Mouse (Mus musculus): ENCODE results near the gene Pdzd2. TPM values are rescaled to one million over a fixed set of nuclear protein-coding genes. Genes with fewer than 3 reads are reported as not detected.

Pdzd2 gene
- total and polyA plus RNA-seq, 2 experiments from 2014 or later: 15.9 to 40.6 TPM

GRCm38 (mm10) chr15:12515272-12515844, 224.4 kb downstream of the Pdzd2 start:
- Histone ChIP-seq H3K4me3 (ENCODE audit: low read length) (no peak overlapping the region), H3K9ac (replicated peaks; ENCODE audit: low read length) (no peak overlapping the region), H3K36me3 (ENCODE audit: insufficient read depth, low read length) (no peaks in the 10 kb centered on the region), H3K4me2 (ENCODE audit: low read depth, low read length) (no peak overlapping the region), H3K27ac (no peak overlapping the region), H3K9me3 (ENCODE audit: low read length) (no peaks in the 10 kb centered on the region), H3K27me3 (ENCODE audit: insufficient read depth, low read length) (no peaks in the 10 kb centered on the region), H3K4me1 (ENCODE audit: insufficient read depth, low read length) (peaks cover 9% of the 10 kb centered on the region; the same call in 1 of the 2 replicates)
- WGBS: 62% methylated on average over 9 of the region's 9 CpGs
- no peak for TF ChIP-seq CTCF (IDR thresholded peaks at IDR 0.05; ENCODE audit: low read depth)
- DNase-seq (ENCODE audit: low spot score) (peak; percentile 17), ATAC-seq (no peak)

GRCm38 (mm10) chr15:12513526-12513925, 226.2 kb downstream of the Pdzd2 start:
- no peak for TF ChIP-seq CTCF (IDR thresholded peaks at IDR 0.05; ENCODE audit: low read depth)
- no peak overlapping the region for H3K4me2 ChIP-seq (ENCODE audit: low read depth, low read length)
- ATAC-seq (no peak), DNase-seq (ENCODE audit: low spot score) (no peak)
- H3K9me3 ChIP-seq (ENCODE audit: low read length): no peaks in the 10 kb centered on the region
- no peaks in the 10 kb centered on the region for H3K36me3 ChIP-seq (ENCODE audit: insufficient read depth, low read length)
- 64% methylated on average over 9 of the region's 9 CpGs for WGBS
- H3K27me3 ChIP-seq (ENCODE audit: insufficient read depth, low read length): no peaks in the 10 kb centered on the region
- H3K4me1 ChIP-seq (ENCODE audit: insufficient read depth, low read length): peaks cover 9% of the 10 kb centered on the region; the same call in 1 of the 2 replicates
- H3K9ac ChIP-seq (replicated peaks; ENCODE audit: low read length): no peak overlapping the region
- no peak overlapping the region for H3K27ac ChIP-seq
- no peak overlapping the region for H3K4me3 ChIP-seq (ENCODE audit: low read length)

DNA sequence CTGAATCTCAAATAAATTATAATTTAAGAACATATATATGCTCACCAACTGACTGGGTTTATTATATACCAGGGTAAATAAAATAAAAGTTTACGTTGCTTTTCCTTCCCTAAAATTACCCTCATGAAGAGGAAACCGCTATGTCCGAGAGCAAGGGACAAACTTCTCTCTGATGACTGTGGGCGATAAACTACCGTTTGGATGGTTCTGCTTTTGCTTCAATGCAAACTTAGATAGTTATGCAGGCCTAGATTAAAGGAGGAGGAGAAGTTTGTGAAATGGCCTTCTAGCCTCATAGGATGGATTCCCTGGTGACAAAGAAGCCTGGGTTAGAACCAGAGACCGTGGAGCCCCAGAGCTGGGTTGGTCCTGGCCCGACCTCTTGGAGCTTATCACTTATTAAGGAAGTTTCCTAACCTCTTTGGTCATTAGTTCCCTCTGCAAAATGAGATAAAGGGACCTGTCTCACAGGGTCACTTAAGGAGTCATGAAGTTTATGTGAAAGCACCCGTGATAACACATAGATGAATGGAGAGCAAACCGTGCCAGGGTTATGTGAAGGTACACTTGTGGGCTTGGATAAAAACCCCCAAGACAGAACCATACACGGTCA, 230.9 kb downstream of the Pdzd2 start:
- H3K36me3 ChIP-seq (ENCODE audit: insufficient read depth, low read length): no peaks in the 10 kb centered on the region
- DNase-seq (ENCODE audit: low spot score) (no peak), ATAC-seq (no peak)
- no peaks in the 10 kb centered on the region for H3K27me3 ChIP-seq (ENCODE audit: insufficient read depth, low read length)
- no peak for TF ChIP-seq CTCF (IDR thresholded peaks at IDR 0.05; ENCODE audit: low read depth)
- 0 out of 2 replicates have a peak, but pooled peaks cover 4% of the 10 kb centered on the region for H3K4me1 ChIP-seq (ENCODE audit: insufficient read depth, low read length)
- no peak overlapping the region for H3K4me3 ChIP-seq (ENCODE audit: low read length)
- no peak overlapping the region for H3K4me2 ChIP-seq (ENCODE audit: low read depth, low read length)
- no peak overlapping the region for H3K9ac ChIP-seq (replicated peaks; ENCODE audit: low read length)
- no peak overlapping the region for H3K27ac ChIP-seq
- H3K9me3 ChIP-seq (ENCODE audit: low read length): no peaks in the 10 kb centered on the region
- WGBS: 90% methylated on average over 10 of the region's 10 CpGs

- Histone ChIP-seq H3K4me3 (ENCODE audit: low read length) (no peak overlapping the region), H3K4me2 (ENCODE audit: low read depth, low read length) (no peak overlapping the region), H3K36me3 (ENCODE audit: insufficient read depth, low read length) (no peaks in the 10 kb centered on the region), H3K9ac (replicated peaks; ENCODE audit: low read length) (no peak overlapping the region), H3K27me3 (ENCODE audit: insufficient read depth, low read length) (no peaks in the 10 kb centered on the region), H3K4me1 (ENCODE audit: insufficient read depth, low read length) (0 out of 2 replicates have a peak, but pooled peaks cover 4% of the 10 kb centered on the region), H3K27ac (no peak overlapping the region), H3K9me3 (ENCODE audit: low read length) (no peaks in the 10 kb centered on the region)
- ATAC-seq (no peak), DNase-seq (ENCODE audit: low spot score) (no peak)
- no peak for TF ChIP-seq CTCF (IDR thresholded peaks at IDR 0.05; ENCODE audit: low read depth)
- 81% methylated on average over 4 of the region's 4 CpGs for WGBS
These were observed 232.2 kb downstream of the Pdzd2 start for GRCm38 (mm10) chr15:12507523-12507922.

GRCm38 (mm10) chr15:12506514-12506913, 233.2 kb downstream of the Pdzd2 start:
- no peak overlapping the region for H3K9ac ChIP-seq (replicated peaks; ENCODE audit: low read length)
- no peak for ATAC-seq
- no peaks in the 10 kb centered on the region for H3K36me3 ChIP-seq (ENCODE audit: insufficient read depth, low read length)
- H3K9me3 ChIP-seq (ENCODE audit: low read length): no peaks in the 10 kb centered on the region
- no peak overlapping the region for H3K4me2 ChIP-seq (ENCODE audit: low read depth, low read length)
- no peak for DNase-seq (ENCODE audit: low spot score)
- H3K27me3 ChIP-seq (ENCODE audit: insufficient read depth, low read length): no peaks in the 10 kb centered on the region
- TF ChIP-seq CTCF (IDR thresholded peaks at IDR 0.05; ENCODE audit: low read depth): no peak
- 48% methylated on average over 10 of the region's 10 CpGs for WGBS
- H3K27ac ChIP-seq: no peak overlapping the region
- no peak overlapping the region for H3K4me3 ChIP-seq (ENCODE audit: low read length)
- 0 out of 2 replicates have a peak, but pooled peaks cover 4% of the 10 kb centered on the region for H3K4me1 ChIP-seq (ENCODE audit: insufficient read depth, low read length)

GRCm38 (mm10) chr15:12506085-12506484, 233.6 kb downstream of the Pdzd2 start:
- Histone ChIP-seq H3K9ac (replicated peaks; ENCODE audit: low read length) (no peak overlapping the region), H3K4me1 (ENCODE audit: insufficient read depth, low read length) (0 out of 2 replicates have a peak, but pooled peaks cover 4% of the 10 kb centered on the region), H3K27ac (no peak overlapping the region), H3K27me3 (ENCODE audit: insufficient read depth, low read length) (no peaks in the 10 kb centered on the region), H3K4me3 (ENCODE audit: low read length) (no peak overlapping the region), H3K36me3 (ENCODE audit: insufficient read depth, low read length) (no peaks in the 10 kb centered on the region), H3K9me3 (ENCODE audit: low read length) (no peaks in the 10 kb centered on the region), H3K4me2 (ENCODE audit: low read depth, low read length) (no peak overlapping the region)
- TF ChIP-seq CTCF (IDR thresholded peaks at IDR 0.05; ENCODE audit: low read depth): no peak
- DNase-seq (ENCODE audit: low spot score) (peak; percentile 53), ATAC-seq (peak; percentile 72)
- 25% methylated on average over 4 of the region's 4 CpGs for WGBS

- 45% methylated on average over 11 of the region's 11 CpGs for WGBS
- no peak for ATAC-seq
- H3K36me3 ChIP-seq (ENCODE audit: insufficient read depth, low read length): no peaks in the 10 kb centered on the region
- no peaks in the 10 kb centered on the region for H3K27me3 ChIP-seq (ENCODE audit: insufficient read depth, low read length)
- H3K9me3 ChIP-seq (ENCODE audit: low read length): no peaks in the 10 kb centered on the region
- 0 out of 2 replicates have a peak overlapping the region, but pooled peaks have one; percentile 27 for H3K27ac ChIP-seq
- 0 out of 2 replicates have a peak, but pooled peaks cover 4% of the 10 kb centered on the region for H3K4me1 ChIP-seq (ENCODE audit: insufficient read depth, low read length)
- H3K4me2 ChIP-seq (ENCODE audit: low read depth, low read length): no peak overlapping the region
- no peak for DNase-seq (ENCODE audit: low spot score)
- no peak overlapping the region for H3K9ac ChIP-seq (replicated peaks; ENCODE audit: low read length)
- no peak for TF ChIP-seq CTCF (IDR thresholded peaks at IDR 0.05; ENCODE audit: low read depth)
- no peak overlapping the region for H3K4me3 ChIP-seq (ENCODE audit: low read length)
These were observed 234.2 kb downstream of the Pdzd2 start for GRCm38 (mm10) chr15:12505556-12505955.
